Mouse (Mus musculus) stomach, postnatal 0 days (tissue): Measurements from ENCODE around the gene Dazl.

Source experiments
- CTCF ChIP-seq: IDR thresholded peaks from 2 replicates; pipeline ENCODE4 v1.5.1; 2016; ENCODE audit warnings: antibody characterized with exemption, low read depth, mild to moderate bottlenecking, moderate library complexity
- EP300 ChIP-seq: optimal IDR thresholded peaks from 2 replicates; pipeline ENCODE3; 2016; ENCODE audit warnings: antibody characterized with exemption

DNA sequence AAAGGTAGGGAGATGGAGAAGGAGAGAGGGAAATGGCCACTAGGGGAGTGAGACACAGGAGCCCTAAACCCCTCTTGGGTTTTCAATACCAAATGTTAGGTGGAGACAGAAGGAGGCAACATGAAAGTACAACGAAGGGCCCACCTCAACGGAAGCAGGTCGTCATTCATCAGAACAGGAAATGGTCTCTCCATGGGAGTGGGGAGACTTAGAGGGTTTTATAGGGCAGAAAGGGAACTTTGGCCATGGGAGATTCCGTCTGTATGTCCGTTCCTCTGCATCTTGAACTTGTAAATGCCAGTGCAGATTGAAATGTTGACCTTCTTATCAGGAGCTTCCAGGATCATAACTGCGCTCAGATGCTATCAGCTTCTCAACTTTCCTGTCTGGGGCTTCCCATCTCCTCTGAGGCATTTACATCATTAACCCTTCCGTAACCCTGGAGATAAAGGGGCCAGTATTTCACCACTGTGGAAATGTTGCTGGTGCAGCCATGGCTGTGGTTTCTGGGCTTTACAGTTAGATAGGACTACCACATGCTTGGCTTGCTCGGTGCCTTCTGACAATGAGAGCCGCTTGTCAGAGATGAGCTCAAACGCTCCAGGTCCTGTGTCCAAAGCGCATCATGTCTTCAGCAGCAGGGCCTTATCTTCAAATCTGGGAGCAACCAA, 6.9 kb upstream of the Dazl start:
- TF ChIP-seq EP300 (no peak), CTCF (no peak)
